Mouse (Mus musculus) lung, postnatal 4 days (tissue): ENCODE results near the gene Fam174b.

Experiments used
- DNase-seq, 2 experiments: peaks; one replicate each; pipeline ENCODE4 v3.0.0; 2021

The Fam174b gene

DNA sequence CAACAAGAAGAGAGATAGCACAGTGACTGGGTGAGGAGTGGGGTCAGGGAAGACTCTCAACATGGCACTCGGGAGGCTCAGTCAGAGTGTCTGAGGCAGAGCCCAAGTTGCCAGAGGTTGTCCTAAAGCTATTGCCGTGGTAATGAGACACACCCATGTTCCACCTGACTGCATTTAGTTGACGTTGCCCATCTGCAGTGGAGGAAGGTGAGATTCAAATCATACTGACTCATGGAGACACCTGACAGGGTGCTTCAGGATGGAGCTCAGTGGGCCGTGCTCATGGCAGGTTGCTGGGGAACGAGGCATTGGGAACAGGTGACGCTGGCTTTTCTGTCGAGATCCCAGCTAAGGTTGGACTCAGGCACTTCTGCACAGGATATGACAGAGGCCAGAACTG lies 9.9 kb downstream of the Fam174b start:
- no peak for DNase-seq

DNA sequence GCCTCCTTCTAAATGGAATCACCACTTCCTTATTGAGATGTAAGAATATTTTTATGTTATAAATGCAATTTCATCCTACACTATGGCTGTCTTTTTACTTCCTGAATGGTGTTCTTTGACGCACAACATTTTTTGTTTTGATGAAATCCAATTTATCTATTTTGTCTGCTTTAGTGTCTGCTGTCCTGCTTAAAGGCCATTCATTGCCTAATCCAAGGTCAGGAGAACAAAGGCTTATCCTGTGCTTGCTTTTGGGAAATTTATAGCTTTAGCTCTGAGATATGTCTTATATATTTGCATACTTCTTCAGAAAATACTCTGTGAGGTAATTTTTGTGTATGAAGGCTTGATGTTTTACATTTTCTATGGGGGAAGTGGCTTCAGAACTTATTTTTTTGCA lies 13.5 kb downstream of the Fam174b start:
- DNase-seq: no peak

DNA sequence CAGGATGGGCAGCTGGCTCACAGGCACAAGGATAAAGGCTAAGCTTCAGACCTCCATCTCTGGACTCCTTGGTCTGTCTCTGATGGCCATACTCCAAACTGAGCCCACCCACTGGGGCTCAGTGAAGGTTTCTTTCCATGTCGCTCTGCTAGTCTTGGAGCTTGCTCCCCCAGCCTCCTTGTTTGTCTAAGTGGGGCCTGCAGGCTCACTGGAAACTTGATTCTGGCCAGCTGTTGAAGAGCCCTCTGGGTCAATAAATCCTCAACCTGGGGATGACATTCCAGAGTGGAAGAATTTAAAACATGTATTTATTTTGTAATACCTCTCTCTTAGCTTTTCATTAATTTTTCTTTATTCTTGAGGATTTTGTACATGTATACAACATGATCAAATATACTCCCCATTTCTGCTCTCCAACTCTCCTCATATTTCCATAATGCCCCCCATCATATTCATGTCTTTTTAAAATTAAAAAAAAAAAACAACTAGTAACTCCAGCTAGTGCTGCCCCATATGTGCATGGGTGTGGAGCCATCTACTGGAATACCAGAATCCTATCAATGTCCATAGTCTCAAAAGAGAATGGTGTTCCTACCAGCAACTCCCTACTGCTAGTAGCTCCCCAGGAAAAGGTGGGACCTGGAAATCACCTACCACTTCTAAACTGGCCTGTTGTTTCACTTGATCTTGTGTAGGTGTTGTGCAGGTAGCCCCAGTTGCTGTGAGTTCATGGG lies 15.4 kb downstream of the Fam174b start:
- DNase-seq: peak in 1 of 2 experiments; percentile 35

DNA sequence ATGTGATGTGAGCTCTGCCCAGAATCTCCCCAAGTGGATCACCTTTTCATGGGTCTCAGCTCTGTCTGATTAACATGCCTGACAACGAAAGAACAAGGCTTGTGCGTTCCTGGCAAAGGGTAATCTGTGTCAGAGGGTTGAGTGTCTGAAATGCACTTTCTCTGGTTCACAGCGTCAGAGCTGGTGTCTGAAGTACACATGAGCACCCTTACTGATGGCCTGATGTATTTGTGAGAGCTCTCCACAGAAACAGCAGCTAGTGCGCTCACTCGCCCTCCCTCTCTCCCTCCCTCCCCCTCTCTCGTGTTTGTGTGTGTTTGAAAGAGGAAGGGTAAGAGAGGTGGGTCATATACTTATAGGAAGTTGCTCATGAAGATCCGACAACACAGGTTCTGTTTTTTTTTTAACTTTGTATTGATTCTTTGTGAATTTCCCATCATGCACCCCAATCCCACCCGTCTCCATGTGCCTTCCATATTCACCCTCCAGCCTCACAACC lies 21.6 kb downstream of the Fam174b start:
- peak in 1 of 2 experiments; percentile 63 for DNase-seq

DNA sequence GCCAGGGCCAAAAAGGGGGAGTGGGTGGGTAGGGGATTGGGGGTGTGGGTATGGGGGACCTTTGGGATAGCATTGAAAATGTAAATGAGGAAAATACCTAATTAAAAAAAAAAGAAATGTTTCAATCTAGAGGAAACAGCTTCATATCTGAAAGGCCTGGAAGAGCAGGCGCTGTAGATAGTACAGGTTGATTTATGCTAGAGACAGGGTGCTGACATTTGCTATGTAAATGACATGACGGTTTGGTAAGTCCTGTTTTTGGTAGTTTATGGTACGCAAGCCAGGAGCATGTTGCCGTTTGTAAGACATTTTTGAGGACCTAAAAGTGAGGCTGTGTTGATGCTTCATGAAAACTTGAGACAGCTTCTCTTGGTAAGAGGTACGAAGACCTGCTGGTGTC lies 24.6 kb downstream of the Fam174b start:
- DNase-seq: no peak

DNA sequence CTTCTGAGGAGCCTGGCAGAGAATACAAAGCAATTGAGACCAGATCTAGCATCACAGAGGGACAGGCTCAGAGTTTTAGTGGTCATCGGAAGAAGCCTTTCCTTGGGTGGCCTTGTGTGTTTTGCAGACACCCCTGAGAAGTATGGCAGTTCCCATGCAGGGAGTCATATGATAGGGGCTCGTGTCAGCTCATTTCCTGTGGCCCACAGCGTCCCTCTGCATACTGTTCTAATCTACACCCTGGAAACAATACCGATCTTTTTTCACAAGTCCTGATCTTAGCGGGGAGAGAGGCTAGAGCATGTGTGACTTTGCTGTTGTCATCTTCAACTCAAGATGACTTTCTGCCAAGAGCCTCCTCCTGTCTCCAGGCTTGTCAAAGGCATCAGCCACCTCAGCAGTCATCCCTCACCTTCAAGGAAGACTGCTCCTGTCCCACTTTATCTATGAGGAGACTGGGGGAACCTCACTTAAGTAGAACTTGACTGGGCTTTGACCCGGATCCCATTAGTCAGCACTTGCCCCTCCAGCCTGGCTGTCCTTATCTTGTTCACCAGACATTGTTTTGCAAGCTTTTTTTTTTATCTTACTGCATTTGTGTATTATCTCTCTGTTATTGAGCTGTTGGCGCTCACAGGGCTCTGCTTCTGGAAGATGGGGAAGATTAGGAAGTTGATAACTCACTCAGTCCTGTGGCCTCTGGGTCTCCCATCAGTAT lies 25.2 kb downstream of the Fam174b start:
- DNase-seq: no peak

DNA sequence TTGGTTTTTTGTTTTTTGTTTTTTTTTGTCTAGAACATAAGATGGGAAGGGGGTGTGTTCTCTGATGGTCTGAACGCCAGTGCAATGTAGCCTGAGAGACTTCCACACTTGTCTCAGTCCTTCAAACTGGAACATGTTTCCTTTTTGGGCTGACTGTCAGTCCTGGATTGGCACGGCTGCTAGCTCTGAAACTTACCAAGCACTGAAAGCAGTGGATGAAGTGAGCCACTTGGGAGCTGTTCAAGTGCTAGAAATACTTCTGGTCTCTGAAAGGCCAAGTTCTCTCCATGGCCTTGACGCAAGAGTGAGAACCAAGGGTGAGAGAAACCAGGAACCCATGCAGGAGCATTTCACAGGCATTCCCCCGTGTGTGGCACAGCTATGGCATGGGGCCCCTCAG lies 29.1 kb downstream of the Fam174b start:
- peak; percentile 28 to 49 for DNase-seq

DNA sequence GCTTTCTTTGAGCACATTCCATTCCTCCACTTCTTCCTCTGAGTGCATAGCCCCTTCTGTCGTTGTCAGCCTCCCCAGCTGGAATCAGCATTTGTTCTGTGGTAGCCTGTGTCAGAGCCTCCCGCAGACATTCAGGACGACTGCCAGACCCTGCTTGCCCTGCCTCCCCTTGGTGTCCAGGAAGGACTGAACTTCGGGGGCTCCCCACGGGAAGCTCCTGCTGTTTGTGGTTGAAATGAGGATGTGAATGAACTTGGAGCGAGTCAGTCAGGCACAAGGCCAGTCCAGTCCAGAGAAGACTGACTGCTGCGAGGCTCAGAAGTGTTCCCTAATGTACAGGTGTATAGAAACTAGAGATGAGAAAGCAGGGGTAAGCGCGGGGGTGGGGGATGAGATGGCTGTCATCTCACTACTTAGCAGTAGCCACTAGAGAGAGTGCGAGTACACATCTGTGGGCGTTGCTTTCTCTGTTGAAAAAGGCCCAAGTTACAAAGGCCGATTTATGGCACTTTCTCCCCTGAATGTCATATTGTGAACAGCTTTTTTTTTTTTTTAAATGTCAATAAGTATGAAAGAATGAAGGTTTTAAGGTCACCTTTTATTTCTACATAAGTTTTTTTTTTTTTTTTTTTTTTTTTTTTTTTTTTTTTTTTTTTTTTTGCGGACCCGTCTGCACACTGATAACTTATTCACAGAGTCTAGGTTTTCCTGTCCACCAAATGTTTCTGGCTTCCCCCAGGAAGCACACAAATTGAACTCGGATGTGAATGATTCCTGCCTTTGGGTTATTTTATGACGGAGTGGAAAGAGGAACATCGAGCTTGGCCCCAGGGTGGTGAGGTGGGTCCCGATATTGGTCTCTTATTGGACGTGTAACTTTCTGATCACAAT lies 31.5 kb downstream of the Fam174b start:
- no peak for DNase-seq

DNA sequence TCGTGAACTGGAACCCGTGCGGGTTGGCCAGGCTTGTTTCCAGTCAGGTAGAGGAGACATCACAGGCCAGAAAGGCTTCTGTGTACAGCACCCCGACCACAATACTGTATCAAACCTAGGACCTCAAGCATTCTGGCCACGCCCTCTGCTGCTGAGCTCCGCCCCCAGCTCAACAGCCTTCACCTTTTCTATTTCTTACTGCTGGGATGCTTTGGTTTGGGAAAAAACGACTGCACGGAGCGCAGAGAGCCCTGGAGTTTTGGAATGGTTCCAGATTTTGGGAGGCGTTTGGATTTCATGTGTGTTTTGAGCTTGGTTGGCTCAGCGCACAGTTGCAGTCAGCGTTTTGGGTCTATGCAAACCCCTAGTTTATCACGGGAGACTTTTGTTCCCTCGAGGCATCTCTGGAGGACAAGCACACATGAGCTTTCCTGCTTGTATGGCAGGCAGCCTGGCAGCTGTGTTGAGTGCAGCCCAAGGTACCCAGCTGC lies 32.2 kb downstream of the Fam174b start:
- peak in 1 of 2 experiments; percentile 35 for DNase-seq

DNA sequence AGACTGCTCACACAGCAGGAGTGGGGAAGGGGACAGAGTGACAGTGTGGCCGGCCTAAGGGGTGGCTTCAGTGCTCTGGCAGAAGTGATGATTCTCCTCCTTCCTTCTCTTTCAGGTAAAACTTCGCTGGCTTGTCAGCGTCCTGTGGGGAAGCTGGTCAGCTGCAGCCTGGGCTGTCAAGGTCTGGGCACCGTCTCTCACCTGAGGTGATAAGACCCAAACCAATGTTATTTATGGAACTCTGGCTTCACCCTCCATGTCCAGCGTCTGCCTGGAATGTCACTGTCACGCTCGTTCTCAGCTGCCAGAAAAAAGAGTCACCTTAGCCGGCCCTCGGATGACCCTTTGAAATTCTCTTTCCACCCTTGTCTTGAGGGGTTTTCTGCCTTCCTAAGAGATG lies 34.7 kb downstream of the Fam174b start:
- no peak for DNase-seq

DNA sequence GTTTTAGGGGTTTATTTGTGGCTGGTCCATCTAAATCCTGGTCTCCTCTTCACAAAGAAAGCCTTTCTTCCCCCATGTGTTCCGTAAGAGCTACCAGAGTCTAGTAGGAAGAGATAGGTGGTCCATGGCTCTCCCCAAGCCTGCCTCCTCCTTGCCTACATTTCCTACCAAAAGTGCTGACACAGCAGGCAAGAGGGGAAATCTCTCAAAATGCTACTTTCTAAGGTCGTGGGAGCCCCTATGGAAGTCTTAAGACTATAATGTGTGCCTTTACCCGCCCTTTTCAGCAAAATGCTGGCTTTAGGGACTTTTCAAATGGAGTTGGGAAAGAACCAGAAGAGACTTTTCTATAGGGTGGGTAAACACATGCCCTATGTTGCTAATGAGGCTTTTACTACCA lies 37.7 kb downstream of the Fam174b start:
- no peak for DNase-seq

DNA sequence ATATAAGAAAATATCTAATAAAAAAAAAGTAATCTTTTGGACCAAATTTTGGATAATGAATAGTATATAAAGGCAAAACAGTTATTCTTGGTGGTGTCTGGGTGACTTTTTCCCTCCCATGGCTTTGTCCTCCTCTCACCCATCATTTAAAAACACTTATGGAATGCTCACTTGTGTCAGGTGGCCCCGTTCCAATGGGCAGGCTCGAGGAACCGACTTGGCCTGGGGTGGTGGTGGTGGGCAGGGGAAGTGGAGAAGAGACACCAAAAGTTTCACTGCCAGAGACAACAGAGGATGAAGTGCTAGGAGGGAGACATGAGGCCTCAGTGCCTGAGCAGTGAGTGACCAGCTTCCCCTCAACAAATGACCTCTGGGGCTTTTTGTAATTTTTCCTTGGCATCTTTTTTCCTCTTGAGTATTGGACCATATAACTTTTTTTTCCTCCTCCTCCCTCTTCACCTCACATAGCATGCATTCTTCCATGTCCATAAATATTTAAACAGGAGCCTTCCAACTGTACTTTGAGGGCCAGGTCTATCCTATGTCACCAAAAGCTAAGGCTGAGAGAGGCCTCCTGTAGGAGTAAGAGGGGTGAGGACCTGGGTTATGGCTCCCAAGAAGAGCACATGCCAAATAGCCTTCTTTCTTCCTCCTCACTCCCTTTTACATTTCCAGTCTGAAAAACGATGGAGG lies 44.8 kb downstream of the Fam174b start:
- DNase-seq: peak; percentile 33 to 59

DNA sequence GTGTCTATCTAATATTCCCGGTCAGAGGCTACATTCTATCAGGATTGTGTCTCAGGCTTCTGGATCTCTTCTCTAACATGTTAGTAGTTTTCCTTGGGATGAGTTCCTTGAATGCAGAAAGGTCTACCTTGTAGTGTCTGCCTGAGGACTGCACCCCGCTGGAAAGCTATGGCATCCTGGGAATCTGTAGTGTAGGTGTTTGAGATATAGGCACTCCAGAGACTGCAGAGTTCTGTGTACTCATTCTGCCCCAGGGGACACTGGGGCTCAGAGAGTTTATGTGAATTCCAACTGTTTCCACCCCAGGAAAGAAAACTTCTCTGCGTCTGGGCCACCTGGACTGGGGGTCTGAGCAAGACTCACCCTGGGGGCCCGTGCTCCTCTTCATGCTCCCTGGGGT lies 45.7 kb downstream of the Fam174b start:
- DNase-seq: no peak

DNA sequence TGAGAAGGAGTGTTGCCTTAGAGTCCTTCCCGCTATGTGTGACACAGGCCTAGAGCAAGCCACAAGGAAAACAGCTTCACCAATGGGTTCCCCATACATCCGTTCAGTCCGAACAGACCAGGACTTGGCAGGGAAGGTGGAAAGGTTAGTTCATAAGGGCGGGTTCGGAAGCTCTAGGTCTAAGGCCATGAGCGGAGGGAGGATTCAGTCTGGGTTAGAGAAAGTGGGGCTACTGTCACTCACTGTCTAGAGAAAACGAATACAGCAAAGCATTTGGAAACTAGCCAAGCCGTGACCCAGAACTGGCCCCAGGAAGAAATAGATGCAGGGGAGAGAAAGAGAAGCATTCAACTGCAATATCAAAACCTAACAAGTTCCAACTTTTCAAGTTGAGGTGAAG lies 47.4 kb downstream of the Fam174b start:
- DNase-seq: no peak

DNA sequence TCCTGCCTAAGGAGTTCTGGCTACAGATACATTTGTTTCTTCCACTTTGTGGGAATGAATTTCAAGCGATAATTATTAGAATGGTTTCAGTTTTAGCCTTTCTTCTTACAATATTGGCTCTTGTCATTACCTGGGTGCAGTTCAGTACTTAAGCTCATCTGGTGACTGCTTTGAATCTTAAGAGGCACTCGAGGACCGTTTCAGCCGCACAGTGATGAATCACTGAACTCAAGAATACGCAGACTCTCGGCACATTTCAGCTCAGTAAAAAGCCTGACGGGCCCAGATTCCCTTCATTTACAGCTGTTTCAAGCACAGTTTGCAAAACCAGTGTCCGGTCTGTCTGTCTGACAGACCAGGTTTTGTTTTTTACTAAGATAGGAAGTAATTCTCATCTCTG lies 51.0 kb downstream of the Fam174b start:
- peak; percentile 32 to 54 for DNase-seq

DNA sequence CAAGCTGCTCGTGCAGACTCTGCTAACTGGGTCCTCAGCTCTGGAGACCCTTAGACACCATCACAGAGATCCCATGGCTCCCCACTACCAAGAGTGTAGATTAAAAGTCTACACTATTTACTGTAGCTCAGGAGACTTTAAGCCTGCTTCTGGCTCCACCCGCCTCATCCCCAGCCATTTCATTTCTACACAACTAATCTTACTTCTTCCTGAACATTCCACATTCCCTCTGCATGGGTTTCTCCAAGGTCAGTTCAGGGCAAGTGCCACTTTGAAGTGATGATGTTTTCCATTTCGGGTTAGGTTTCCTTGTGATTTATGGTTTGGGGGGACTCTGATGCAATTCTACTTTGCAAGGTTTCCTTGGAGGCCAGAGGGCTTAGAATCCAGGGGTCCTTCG lies 52.1 kb downstream of the Fam174b start:
- peak in 1 of 2 experiments; percentile 20 for DNase-seq

DNA sequence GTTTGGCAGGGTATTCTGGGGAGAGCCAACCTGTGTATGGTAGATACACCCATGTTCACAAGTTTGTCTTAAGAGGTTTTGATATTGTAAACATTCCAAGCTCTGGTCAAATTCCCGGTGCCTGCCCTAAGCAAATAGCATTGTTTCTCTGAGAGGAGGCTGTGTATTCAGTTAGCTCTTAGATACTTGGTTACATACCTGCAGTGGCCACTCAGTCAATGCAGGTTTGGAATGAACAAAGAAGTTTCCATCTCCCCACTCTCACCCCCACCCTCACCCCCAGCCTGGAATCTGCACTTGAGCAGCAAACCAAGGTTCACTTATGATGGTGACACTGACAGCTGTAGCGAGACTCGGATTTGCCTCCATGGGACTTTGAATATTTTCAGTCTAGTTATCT lies 52.5 kb downstream of the Fam174b start:
- DNase-seq: peak; percentile 37 to 58

DNA sequence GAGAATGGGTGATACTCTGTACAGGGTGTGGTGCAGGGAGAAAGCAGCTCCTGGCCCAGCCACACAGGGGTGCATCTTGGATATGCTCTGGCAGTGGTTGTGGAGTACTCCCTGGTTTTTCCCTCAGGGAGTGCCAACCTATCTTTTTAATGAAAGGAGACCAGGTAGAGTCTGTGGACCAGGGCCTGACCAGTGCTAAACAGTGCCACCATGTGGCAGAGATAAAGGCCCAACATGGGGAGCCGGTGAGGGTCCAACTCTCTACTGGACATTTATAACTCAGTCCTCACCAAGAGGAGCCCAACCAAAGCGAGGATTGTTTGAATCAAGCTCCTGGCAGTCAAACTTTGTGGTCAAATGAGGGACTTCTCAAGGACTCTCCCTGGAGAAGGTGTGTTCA lies 69.2 kb downstream of the Fam174b start:
- peak; percentile 36 to 53 for DNase-seq

DNA sequence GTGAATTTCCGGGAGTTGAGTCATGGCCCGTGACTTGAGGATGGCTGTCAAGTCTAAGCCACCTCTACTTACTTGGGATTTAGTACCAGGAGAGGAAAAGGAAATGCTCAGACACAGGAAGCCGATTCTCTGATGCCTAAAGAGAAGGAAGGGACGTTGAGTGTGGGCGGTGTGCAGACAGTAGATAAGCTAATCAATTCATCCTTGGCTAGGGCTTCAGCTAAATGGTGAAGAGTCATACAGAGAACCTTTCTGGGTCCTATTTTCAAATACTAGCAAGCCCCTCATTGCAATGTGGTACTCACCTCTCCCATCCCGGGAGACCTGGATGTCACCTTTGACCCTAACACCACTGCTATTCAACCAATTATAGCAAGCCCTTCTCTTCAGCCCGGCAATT lies 71.3 kb downstream of the Fam174b start:
- DNase-seq: no peak

DNA sequence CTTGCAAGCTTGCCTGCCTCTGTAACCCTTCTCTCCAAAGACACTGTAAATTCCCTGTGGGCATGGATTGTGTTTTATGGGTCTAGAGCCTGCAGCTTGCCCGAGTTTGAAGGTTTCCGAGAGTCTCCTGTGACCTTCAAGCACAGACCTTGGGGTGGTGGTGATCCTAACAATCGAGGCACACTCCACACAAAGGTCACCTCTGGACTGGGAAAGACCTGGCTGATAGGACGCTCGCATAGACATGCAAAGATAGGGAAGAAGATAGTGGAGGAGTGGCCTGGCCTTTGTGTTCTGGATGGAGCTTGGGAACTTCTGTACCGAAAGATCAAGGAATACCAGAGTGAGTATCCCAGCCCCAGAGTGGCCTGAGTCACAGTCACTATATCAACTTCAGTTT lies 72.1 kb downstream of the Fam174b start:
- DNase-seq: no peak

DNA sequence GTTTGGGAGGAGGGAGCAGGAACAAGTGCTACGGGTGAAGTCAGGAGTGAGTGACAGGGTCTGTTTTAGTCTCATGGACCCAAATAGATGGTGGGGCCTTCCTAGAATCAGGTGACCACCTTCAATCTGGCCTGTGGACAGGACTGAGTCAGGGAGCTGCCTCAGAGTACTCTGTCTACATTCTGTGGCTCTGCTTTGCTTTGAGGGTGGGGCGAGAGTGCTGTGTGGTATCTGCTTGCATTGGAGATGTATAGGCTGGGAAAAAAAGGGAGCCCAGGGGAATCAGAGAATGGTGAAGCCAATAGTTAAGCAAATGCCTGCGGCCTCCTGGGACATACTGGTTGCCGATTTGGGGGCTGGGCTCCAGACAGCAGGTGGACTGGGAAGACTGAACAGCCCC lies 73.8 kb downstream of the Fam174b start:
- no peak for DNase-seq

DNA sequence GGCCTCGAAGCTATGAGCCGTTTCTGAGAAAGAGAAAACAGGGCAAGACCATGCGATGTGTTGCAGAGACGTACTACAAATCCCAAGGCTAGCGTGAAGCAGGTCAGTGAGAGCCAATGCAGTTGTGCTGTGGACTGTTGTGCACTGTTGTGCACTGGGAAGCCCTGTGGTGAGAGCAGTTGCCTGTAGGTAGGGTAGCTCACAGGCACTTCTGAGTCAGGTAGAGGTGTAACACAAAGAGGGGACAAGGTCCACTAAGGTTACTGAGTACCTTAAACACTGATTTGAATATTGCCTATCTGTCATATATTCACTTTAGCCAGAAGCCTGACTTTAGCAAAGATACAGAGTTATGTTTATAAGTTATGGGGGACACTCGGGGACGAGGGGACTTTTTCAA lies 74.4 kb downstream of the Fam174b start:
- DNase-seq: no peak
